13 mouse cellular contexts compared by ENCODE assay signal in the genomic region with DNA sequence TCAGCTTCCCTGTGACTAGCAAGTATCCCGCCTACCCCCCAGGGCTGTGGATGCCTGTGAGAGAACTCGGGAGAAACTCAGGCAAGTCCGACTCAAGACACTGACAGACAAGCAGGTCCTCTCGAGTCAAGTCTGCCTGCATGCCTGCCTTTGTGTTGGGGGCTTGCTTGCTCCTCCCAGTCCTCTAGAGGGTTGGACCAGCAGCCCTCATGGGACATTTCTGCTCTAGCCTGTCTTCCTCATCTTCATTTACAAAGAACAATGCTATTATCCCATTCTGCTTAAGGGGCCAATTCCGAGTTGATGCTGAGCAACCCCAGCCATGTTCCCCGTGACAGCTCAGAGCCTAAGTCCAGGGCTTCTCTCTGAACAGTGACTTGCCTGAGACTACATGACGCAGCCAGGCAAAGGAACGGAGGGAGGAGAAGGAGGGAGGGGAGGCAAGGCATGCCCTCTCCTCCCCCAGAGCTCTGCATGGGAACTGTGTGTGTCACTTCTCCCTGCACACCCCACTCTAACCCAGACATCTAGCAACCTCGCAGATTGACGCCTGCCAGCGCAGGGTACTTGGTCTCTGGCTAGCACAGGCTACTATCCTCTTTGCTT.
DNase-seq lines count a peak whose midpoint lies in the region; ATAC-seq lines count a peak whose summit lies in the region.
"Had no signal": no experiment of that assay in that cellular context is flagged by ENCODE, and none has a peak within 500 bp of the region (broad histone marks: within the 10 kb centered on the region; RNA-seq: fewer than 3 reads in every experiment).

No protein-coding gene starts in this region.

- no peak overlapping the region for H3K4me3 ChIP-seq in heart, embryonic 12.5 days
- no peak overlapping the region for H3K4me3 ChIP-seq in lung, embryonic 16.5 days (ENCODE audit: low read length)
- H3K4me3 ChIP-seq in embryonic facial prominence, embryonic 13.5 days, result no peak overlapping the region
- H3K4me3 ChIP-seq in midbrain, embryonic 14.5 days (replicated peaks; ENCODE audit: low read depth, low read length), result no peak overlapping the region

- 0 out of 2 replicates have a peak, but pooled peaks cover 6% of the 10 kb centered on the region for H3K9me3 ChIP-seq in heart, embryonic 12.5 days (replicated peaks)
- no peaks in the 10 kb centered on the region for H3K9me3 ChIP-seq in lung, embryonic 16.5 days (ENCODE audit: control insufficient read depth, low read length)
- no peaks in the 10 kb centered on the region for H3K9me3 ChIP-seq in embryonic facial prominence, embryonic 13.5 days
- no peaks in the 10 kb centered on the region for H3K9me3 ChIP-seq in midbrain, embryonic 14.5 days (ENCODE audit: control insufficient read depth, low read length)

- H3K9ac ChIP-seq in heart, embryonic 12.5 days, result no peak overlapping the region
- H3K9ac ChIP-seq in lung, embryonic 16.5 days (ENCODE audit: low read length), result no peak overlapping the region
- 0 out of 2 replicates have a peak overlapping the region, but pooled peaks have one; percentile 16 for H3K9ac ChIP-seq in embryonic facial prominence, embryonic 13.5 days
- no peak overlapping the region for H3K9ac ChIP-seq in midbrain, embryonic 14.5 days (replicated peaks; ENCODE audit: low read length)
- H3K9ac ChIP-seq: liver, embryonic 14.5 days had no signal

- peaks cover 30% of the 10 kb centered on the region for H3K4me1 ChIP-seq in heart, embryonic 12.5 days (replicated peaks)
- peaks cover 9% of the 10 kb centered on the region; the same call in 1 of the 2 replicates for H3K4me1 ChIP-seq in lung, embryonic 16.5 days (replicated peaks; ENCODE audit: control insufficient read depth, insufficient read depth, low read length)
- H3K4me1 ChIP-seq in embryonic facial prominence, embryonic 13.5 days, result peaks cover 36% of the 10 kb centered on the region
- peaks cover 6% of the 10 kb centered on the region; the same call in 1 of the 2 replicates for H3K4me1 ChIP-seq in midbrain, embryonic 14.5 days (ENCODE audit: control insufficient read depth, insufficient read depth, low read length)

- 26% methylated on average over 11 of the region's 11 CpGs for WGBS in heart, embryonic 12.5 days
- WGBS in lung, embryonic 16.5 days, result 35% methylated on average over 11 of the region's 11 CpGs
- WGBS in embryonic facial prominence, embryonic 13.5 days, result 27% methylated on average over 11 of the region's 11 CpGs
- WGBS in midbrain, embryonic 14.5 days, result 26% methylated on average over 11 of the region's 11 CpGs

- no peak for DNase-seq in heart, postnatal 25 days (ENCODE audit: low spot score)
- no peak for DNase-seq in lung, postnatal 36 days
- peak; percentile 14 for DNase-seq in midbrain, embryonic 14.5 days
- DNase-seq in lung, postnatal 25 days (ENCODE audit: low spot score), result no peak
- DNase-seq: cerebellum, adult 8-10 months; layer of hippocampus, adult 9-11 months had no signal

- H3K27ac ChIP-seq in heart, embryonic 12.5 days (ENCODE audit: poor library complexity, severe bottlenecking), result no peak overlapping the region
- H3K27ac ChIP-seq in lung, embryonic 16.5 days (ENCODE audit: low read length), result no peak overlapping the region
- H3K27ac ChIP-seq in embryonic facial prominence, embryonic 13.5 days, result 0 out of 2 replicates have a peak overlapping the region, but pooled peaks have one; percentile 16
- no peak overlapping the region for H3K27ac ChIP-seq in midbrain, embryonic 14.5 days (replicated peaks; ENCODE audit: low read depth, low read length)
- H3K27ac ChIP-seq: liver, embryonic 14.5 days; macrophage had no signal

- H3K4me2 ChIP-seq in heart, embryonic 12.5 days, result peak overlapping the region; percentile 5; the same call in 1 of the 2 replicates
- H3K4me2 ChIP-seq in lung, embryonic 16.5 days (ENCODE audit: low read depth, low read length), result no peak overlapping the region
- H3K4me2 ChIP-seq in embryonic facial prominence, embryonic 13.5 days, result 0 out of 2 replicates have a peak overlapping the region, but pooled peaks have one; percentile 5
- H3K4me2 ChIP-seq in midbrain, embryonic 14.5 days (ENCODE audit: low read length), result no peak overlapping the region

- no peaks in the 10 kb centered on the region for H3K36me3 ChIP-seq in heart, embryonic 12.5 days
- no peaks in the 10 kb centered on the region for H3K36me3 ChIP-seq in lung, embryonic 16.5 days (ENCODE audit: control insufficient read depth, insufficient read depth, low read length)
- no peaks in the 10 kb centered on the region for H3K36me3 ChIP-seq in embryonic facial prominence, embryonic 13.5 days
- no peaks in the 10 kb centered on the region for H3K36me3 ChIP-seq in midbrain, embryonic 14.5 days (ENCODE audit: control insufficient read depth, insufficient read depth, low read length)

- ATAC-seq in heart, embryonic 12.5 days (ENCODE audit: insufficient number of reproducible peaks, low FRiP score), result no peak
- ATAC-seq in lung, embryonic 16.5 days (ENCODE audit: low read depth), result peak; percentile 39
- peak; percentile 27; the same call in 1 of the 2 replicates for ATAC-seq in embryonic facial prominence, embryonic 13.5 days (ENCODE audit: insufficient number of reproducible peaks, insufficient read depth, low FRiP score, low TSS enrichment, low read depth)
- ATAC-seq in midbrain, embryonic 14.5 days (ENCODE audit: low FRiP score, low TSS enrichment), result no peak
- ATAC-seq: Patski had no signal

- 0 out of 2 replicates have a peak, but pooled peaks cover 6% of the 10 kb centered on the region for H3K27me3 ChIP-seq in heart, embryonic 12.5 days (replicated peaks)
- no peaks in the 10 kb centered on the region for H3K27me3 ChIP-seq in lung, embryonic 16.5 days (ENCODE audit: control insufficient read depth, insufficient read depth, low read depth, low read length)
- H3K27me3 ChIP-seq in embryonic facial prominence, embryonic 13.5 days, result no peaks in the 10 kb centered on the region
- no peaks in the 10 kb centered on the region for H3K27me3 ChIP-seq in midbrain, embryonic 14.5 days (ENCODE audit: control insufficient read depth, insufficient read depth, low read length)
- H3K27me3 ChIP-seq: CH12.LX, Patski had no signal

- intact Hi-C loops in heart, postnatal 25 days (cut with DNase I), result no loop called here

Comparison
In these comparisons a context has a peak if more than half of its experiments do, and no peak if none do; other contexts are left out.
1. ATAC-seq: peak in lung, embryonic 16.5 days (single experiment) and embryonic facial prominence, embryonic 13.5 days (single experiment); none in heart, embryonic 12.5 days (single experiment) and midbrain, embryonic 14.5 days (single experiment).
2. H3K4me2 ChIP-seq: peak in heart, embryonic 12.5 days (single experiment) and embryonic facial prominence, embryonic 13.5 days (single experiment); none in lung, embryonic 16.5 days (single experiment) and midbrain, embryonic 14.5 days (single experiment).